Mouse (Mus musculus) hindbrain, postnatal 0 days (tissue): Measurements from ENCODE around the gene Rnf157. TPM values are rescaled to one million over a fixed set of nuclear protein-coding genes. Genes with fewer than 3 reads are reported as not detected.

ENCODE experiments used
- ATAC-seq: fragments of 200-750 bp; cut with Nextera tagmentation; 2 replicates; pipeline ENCODE4 v1.8.0; 2017; ENCODE audit warnings: mild to moderate bottlenecking, moderate TSS enrichment, moderate library complexity
- DNase-seq: peaks from one replicate; pipeline ENCODE4 v3.0.0-alpha.2; 2015; ENCODE audit warnings: low spot score
- H3K27ac ChIP-seq: fragments of 300-500 bp; sonication (generic); 2 replicates; pipeline ENCODE4 v1.5.1; 2014; ENCODE audit warnings: mild to moderate bottlenecking
- H3K27me3 ChIP-seq: fragments of 300-500 bp; sonication (generic); 2 replicates; pipeline ENCODE4 v1.6.1; 2014; ENCODE audit warnings: low read length, mixed read lengths; ENCODE audit not compliant: insufficient read depth
- H3K36me3 ChIP-seq: fragments of 300-500 bp; sonication (generic); 2 replicates; pipeline ENCODE4 v1.6.1; 2014; ENCODE audit warnings: low read length, mixed read lengths; ENCODE audit not compliant: insufficient read depth
- H3K4me1 ChIP-seq: fragments of 300-500 bp; sonication (generic); 2 replicates; pipeline ENCODE4 v1.6.1; 2014; ENCODE audit warnings: antibody characterized with exemption, low read length, mixed read lengths; ENCODE audit not compliant: insufficient read depth
- H3K4me2 ChIP-seq: fragments of 300-500 bp; sonication (generic); 2 replicates; pipeline ENCODE4 v1.6.1; 2014; ENCODE audit warnings: low read depth, mild to moderate bottlenecking, low read length, moderate library complexity, mixed read lengths
- H3K4me3 ChIP-seq: fragments of 300-500 bp; sonication (generic); 2 replicates; pipeline ENCODE4 v1.5.1; 2014; ENCODE audit warnings: low read length
- H3K9ac ChIP-seq: fragments of 300-500 bp; sonication (generic); replicated peaks from 2 replicates; pipeline ENCODE4 v1.6.1; 2014; ENCODE audit warnings: mild to moderate bottlenecking, low read length, moderate library complexity, mixed read lengths
- H3K9me3 ChIP-seq: fragments of 300-500 bp; sonication (generic); 2 replicates; pipeline ENCODE4 v1.6.1; 2016; ENCODE audit warnings: low read length, mixed read lengths
- CTCF ChIP-seq: IDR thresholded peaks from 2 replicates; pipeline ENCODE4 v1.5.1; 2016; ENCODE audit warnings: antibody characterized with exemption, control low read depth, low read depth
- WGBS: fragments of 180-500 bp; shearing (Covaris S2); extraction: QIAGEN DNeasy Blood & Tissue Kit; methylation state at CpG from one replicate; pipeline ENCODE4 v1.1.7; 2014; 5-methylcytosine and 5-hydroxymethylcytosine counted together
- polyA plus RNA-seq: library from polyadenylated mRNA; unstranded; fragments of >200 nt; fragmentation: Nextera tagmentation; extraction: Ambion mirVana; gene quantifications from 2 replicates; pipeline ENCODE4 v1.2.1, GENCODE M21; 2015
- total RNA-seq: library from RNA; depleted of rRNA; stranded (reverse); fragments of >200 nt; gene quantifications from 2 replicates; pipeline ENCODE4 v1.2.3, GENCODE M21; 2014

Rnf157 gene
- total and polyA plus RNA-seq, 2 experiments from 2014 or later: 60.5 to 117 TPM

GRCm38 (mm10) chr11:116446308-116446887 is 33.6 kb upstream of the Rnf157 start:
- DNase-seq (no peak), ATAC-seq (peak; percentile 9; the same call in 1 of the 2 replicates)
- Histone ChIP-seq H3K27ac (no peak overlapping the region), H3K27me3 (peaks cover 9% of the 10 kb centered on the region; the same call in 1 of the 2 replicates), H3K4me3 (no peak overlapping the region), H3K9me3 (no peaks in the 10 kb centered on the region), H3K9ac (no peak overlapping the region), H3K4me2 (peak overlapping the region; percentile 24), H3K4me1 (peaks cover 5% of the 10 kb centered on the region; the same call in 1 of the 2 replicates), H3K36me3 (no peaks in the 10 kb centered on the region)
- no peak for TF ChIP-seq CTCF
- WGBS: 15% methylated on average over 19 of the region's 19 CpGs

- 27% methylated on average over 16 of the region's 16 CpGs for WGBS
- Histone ChIP-seq H3K4me2 (no peak overlapping the region), H3K36me3 (no peaks in the 10 kb centered on the region), H3K27me3 (peaks cover 9% of the 10 kb centered on the region; the same call in 1 of the 2 replicates), H3K4me3 (no peak overlapping the region), H3K4me1 (peaks cover 5% of the 10 kb centered on the region; the same call in 1 of the 2 replicates), H3K27ac (no peak overlapping the region), H3K9me3 (no peaks in the 10 kb centered on the region), H3K9ac (no peak overlapping the region)
- ATAC-seq (peak; percentile 48; the same call in 1 of the 2 replicates), DNase-seq (peak; percentile 94)
- peak; percentile 98 for TF ChIP-seq CTCF
Measured at GRCm38 (mm10) chr11:116445596-116446307, 32.9 kb upstream of the Rnf157 start.

DNA sequence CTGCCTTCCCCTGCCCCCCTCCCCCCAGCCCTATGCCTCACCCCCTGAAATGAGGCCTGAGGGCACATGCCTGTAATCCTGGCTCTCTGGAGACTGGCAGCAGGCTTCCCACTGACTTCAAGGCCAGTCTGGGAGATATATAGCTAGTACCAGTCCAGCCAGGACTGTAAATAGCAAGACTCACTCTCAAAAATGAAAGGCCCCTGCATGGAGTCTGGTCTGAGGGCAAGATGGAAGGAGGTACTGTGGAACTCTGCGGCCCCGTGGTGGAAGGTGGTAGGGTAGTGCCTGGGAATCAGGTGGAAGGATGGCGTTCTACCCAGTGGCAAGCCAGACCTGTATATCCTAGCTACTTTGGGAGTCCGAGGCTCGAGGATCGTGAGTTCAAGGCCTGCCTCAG is 31.1 kb upstream of the Rnf157 start:
- Histone ChIP-seq H3K4me2 (no peak overlapping the region), H3K4me1 (peaks cover 5% of the 10 kb centered on the region; the same call in 1 of the 2 replicates), H3K27ac (no peak overlapping the region), H3K36me3 (peaks cover 3% of the 10 kb centered on the region; the same call in 1 of the 2 replicates), H3K4me3 (no peak overlapping the region), H3K27me3 (peaks cover 9% of the 10 kb centered on the region; the same call in 1 of the 2 replicates), H3K9ac (no peak overlapping the region), H3K9me3 (no peaks in the 10 kb centered on the region)
- no peak for ATAC-seq
- 82% methylated on average over 6 of the region's 6 CpGs for WGBS
- no peak for TF ChIP-seq CTCF
- DNase-seq: no peak

- WGBS: 84% methylated on average over 6 of the region's 6 CpGs
- Histone ChIP-seq H3K36me3 (peaks cover 3% of the 10 kb centered on the region; the same call in 1 of the 2 replicates), H3K9ac (no peak overlapping the region), H3K4me2 (no peak overlapping the region), H3K9me3 (no peaks in the 10 kb centered on the region), H3K4me3 (no peak overlapping the region), H3K27ac (no peak overlapping the region), H3K4me1 (peaks cover 5% of the 10 kb centered on the region; the same call in 1 of the 2 replicates), H3K27me3 (peaks cover 9% of the 10 kb centered on the region; the same call in 1 of the 2 replicates)
- ATAC-seq (no peak), DNase-seq (no peak)
- TF ChIP-seq CTCF: no peak
Measured at GRCm38 (mm10) chr11:116443311-116443710, 30.5 kb upstream of the Rnf157 start.

DNA sequence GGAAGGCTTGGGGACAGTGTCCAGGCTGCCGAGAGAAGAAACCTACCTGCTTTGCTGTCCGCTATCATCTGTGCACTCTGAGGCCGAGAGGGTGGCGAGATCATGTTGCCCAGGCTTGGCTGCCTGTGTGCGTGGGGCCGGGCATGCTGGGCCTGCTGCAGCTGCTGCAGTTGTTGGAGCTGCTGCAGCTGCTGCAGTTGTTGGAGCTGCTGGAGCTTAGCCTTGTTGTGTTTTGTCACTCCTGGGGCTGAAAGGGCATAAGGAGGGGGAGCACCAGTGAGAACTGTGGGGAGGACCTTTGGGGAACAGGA is 30.0 kb upstream of the Rnf157 start:
- Histone ChIP-seq H3K4me1 (peaks cover 5% of the 10 kb centered on the region; the same call in 1 of the 2 replicates), H3K27ac (no peak overlapping the region), H3K4me2 (no peak overlapping the region), H3K4me3 (no peak overlapping the region), H3K9me3 (no peaks in the 10 kb centered on the region), H3K36me3 (peaks cover 3% of the 10 kb centered on the region; the same call in 1 of the 2 replicates), H3K27me3 (peaks cover 9% of the 10 kb centered on the region; the same call in 1 of the 2 replicates), H3K9ac (no peak overlapping the region)
- DNase-seq (no peak), ATAC-seq (no peak)
- 82% methylated on average over 6 of the region's 6 CpGs for WGBS
- TF ChIP-seq CTCF: no peak

DNA sequence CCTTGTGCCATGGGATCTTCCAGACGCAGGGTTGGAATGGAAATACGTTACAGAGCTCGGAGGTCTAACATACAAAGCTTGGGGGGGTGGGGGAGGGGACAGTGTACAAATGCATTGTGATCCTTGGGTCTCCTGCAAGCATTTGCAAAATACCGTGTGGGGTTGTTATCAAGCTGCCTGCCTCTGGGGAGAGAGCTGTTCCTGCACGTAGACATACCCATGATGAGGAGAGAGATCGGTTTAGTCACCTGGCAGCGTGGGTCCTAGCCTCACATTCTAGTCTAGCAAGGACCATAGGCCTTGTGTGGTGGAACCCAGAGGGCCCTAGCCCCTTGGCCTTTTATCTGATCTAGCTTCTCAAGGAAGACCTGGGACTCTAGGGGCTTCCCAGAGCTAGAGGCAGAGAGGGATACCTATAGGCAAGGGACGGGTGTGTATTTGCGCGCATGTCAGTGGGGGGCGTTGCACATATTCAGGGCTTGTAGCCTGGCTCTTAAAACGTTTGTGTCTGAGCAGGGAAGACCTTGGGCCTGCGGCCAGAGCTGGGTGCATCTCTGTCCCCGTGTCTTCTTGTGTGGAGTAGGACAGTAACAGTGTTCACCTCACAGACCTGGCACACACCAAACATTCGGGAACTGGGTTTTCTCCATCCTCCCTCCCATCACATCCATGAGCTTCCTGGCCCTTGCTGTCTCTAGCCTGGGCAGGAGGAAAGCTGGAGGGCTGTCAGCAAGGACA is 29.5 kb upstream of the Rnf157 start:
- Histone ChIP-seq H3K4me2 (no peak overlapping the region), H3K9ac (no peak overlapping the region), H3K36me3 (peaks cover 8% of the 10 kb centered on the region; the same call in 1 of the 2 replicates), H3K27me3 (peaks cover 9% of the 10 kb centered on the region; the same call in 1 of the 2 replicates), H3K27ac (no peak overlapping the region), H3K4me3 (no peak overlapping the region), H3K4me1 (peaks cover 5% of the 10 kb centered on the region; the same call in 1 of the 2 replicates), H3K9me3 (no peaks in the 10 kb centered on the region)
- ATAC-seq (no peak), DNase-seq (no peak)
- TF ChIP-seq CTCF: no peak
- 78% methylated on average over 15 of the region's 15 CpGs for WGBS
